In the genomic region with DNA sequence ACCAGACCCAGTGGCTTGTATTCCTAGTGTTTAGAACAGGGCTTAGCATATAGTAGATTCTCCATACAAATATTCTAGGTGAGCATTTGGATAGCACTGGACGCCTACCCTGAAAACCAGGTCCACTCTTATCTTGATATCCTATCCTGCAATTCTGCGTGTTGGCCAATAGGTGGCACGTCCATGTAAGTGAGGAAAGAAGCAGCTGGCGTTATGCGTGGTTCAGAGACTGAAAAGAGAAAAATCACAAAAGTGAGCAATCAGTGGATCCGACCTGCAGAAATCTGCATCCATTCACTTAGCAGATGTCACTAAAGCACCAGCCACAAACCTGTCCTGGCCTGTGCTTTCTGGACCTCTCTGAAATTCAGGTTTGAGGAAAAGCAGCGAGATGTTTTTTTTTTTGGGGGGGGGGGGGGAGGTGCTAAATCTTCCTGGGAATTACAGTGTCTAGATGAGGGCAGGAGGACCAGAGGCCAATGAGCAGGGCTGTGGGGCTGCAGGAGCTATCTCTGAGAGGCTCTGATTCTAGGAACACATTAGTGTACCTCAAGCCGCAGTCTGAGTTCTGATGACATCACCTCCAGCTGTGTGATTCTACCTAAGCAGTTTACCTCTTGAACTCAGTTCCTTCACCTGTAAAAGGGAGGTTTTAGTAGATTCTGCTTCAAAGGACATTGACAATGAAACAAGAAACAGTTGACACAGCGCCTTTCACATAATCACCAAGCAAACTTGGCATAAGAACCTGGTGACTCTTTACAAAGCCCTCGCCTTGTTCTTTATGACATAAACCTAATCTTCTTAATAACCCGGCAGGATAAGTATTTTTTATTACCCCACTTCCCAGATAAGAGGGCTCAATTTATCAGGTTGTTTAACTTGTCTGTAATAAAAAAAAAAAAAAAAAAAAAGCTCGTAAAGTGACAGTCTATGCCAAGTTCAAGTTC, we compare ENCODE assay signal across 8 mouse cellular contexts.
DNase-seq lines count a peak whose midpoint lies in the region; ATAC-seq lines count a peak whose summit lies in the region.

No protein-coding gene starts in this region.

- H3K4me2 ChIP-seq in heart, embryonic 16.5 days (ENCODE audit: low read depth, low read length) = peak overlapping the region; percentile 35
- H3K4me2 ChIP-seq in midbrain, embryonic 16.5 days (ENCODE audit: low read length) = 0 out of 2 replicates have a peak overlapping the region, but pooled peaks have one; percentile 5

- H3K27ac ChIP-seq in heart, embryonic 16.5 days (ENCODE audit: low read length) = no peak overlapping the region
- no peak overlapping the region for H3K27ac ChIP-seq in midbrain, embryonic 16.5 days (ENCODE audit: low read length)

- H3K9ac ChIP-seq in heart, embryonic 16.5 days (ENCODE audit: low read length) = no peak overlapping the region
- H3K9ac ChIP-seq in midbrain, embryonic 16.5 days (ENCODE audit: low read depth, low read length) = no peak overlapping the region

- no peaks in the 10 kb centered on the region for H3K36me3 ChIP-seq in heart, embryonic 16.5 days (ENCODE audit: control insufficient read depth, insufficient read depth)
- no peaks in the 10 kb centered on the region for H3K36me3 ChIP-seq in midbrain, embryonic 16.5 days (ENCODE audit: control insufficient read depth, insufficient read depth, low read length)

- WGBS in heart, embryonic 16.5 days = 34% methylated on average over 12 of the region's 12 CpGs
- WGBS in midbrain, embryonic 16.5 days = 39% methylated on average over 12 of the region's 12 CpGs

- no peaks in the 10 kb centered on the region; the same call in 1 of the 2 replicates for H3K9me3 ChIP-seq in heart, embryonic 16.5 days (replicated peaks; ENCODE audit: control insufficient read depth, low read length)
- H3K9me3 ChIP-seq in midbrain, embryonic 16.5 days (replicated peaks; ENCODE audit: control insufficient read depth, low read length, poor library complexity, severe bottlenecking) = no peaks in the 10 kb centered on the region; the same call in 1 of the 2 replicates

- no peaks in the 10 kb centered on the region for H3K4me1 ChIP-seq in heart, embryonic 16.5 days (ENCODE audit: control insufficient read depth, insufficient read depth, low read length)
- H3K4me1 ChIP-seq in midbrain, embryonic 16.5 days (ENCODE audit: control insufficient read depth, insufficient read depth, low read length) = no peaks in the 10 kb centered on the region

- peak; percentile 18 to 19 for DNase-seq in left cerebral cortex, adult 18-20 months (ENCODE audit: low spot score in 2 of 2)
- DNase-seq in left cerebral cortex, adult 8-10 months (ENCODE audit: low spot score in 2 of 2) = no peak
- peak; percentile 61 for DNase-seq in ES-CJ7 (ENCODE audit: low read depth, low spot score)
- peak; percentile 80 for DNase-seq in embryo, embryonic 11 days
- DNase-seq in kidney, postnatal 14 days = peak; percentile 36
- no peak for DNase-seq in urinary bladder, adult 2 months (ENCODE audit: low spot score)

- H3K27me3 ChIP-seq in heart, embryonic 16.5 days (ENCODE audit: control insufficient read depth, insufficient read depth, low read length) = no peaks in the 10 kb centered on the region; the same call in 1 of the 2 replicates
- no peaks in the 10 kb centered on the region for H3K27me3 ChIP-seq in midbrain, embryonic 16.5 days (ENCODE audit: control insufficient read depth, insufficient read depth, low read depth, low read length)

- no peak for ATAC-seq in heart, embryonic 16.5 days (replicated peaks; ENCODE audit: extremely low read depth, insufficient read depth, low FRiP score)
- ATAC-seq in midbrain, embryonic 16.5 days = peak; percentile 47

- no peak overlapping the region for H3K4me3 ChIP-seq in heart, embryonic 16.5 days (ENCODE audit: low read length)
- no peak overlapping the region for H3K4me3 ChIP-seq in midbrain, embryonic 16.5 days (ENCODE audit: low read depth, low read length)

Comparison
In these comparisons a context has a peak if more than half of its experiments do, and no peak if none do; other contexts are left out.
1. DNase-seq: peak in left cerebral cortex, adult 18-20 months (2 of 2), ES-CJ7 (single experiment), embryo, embryonic 11 days (single experiment) and kidney, postnatal 14 days (single experiment); none in left cerebral cortex, adult 8-10 months (0 of 2) and urinary bladder, adult 2 months (single experiment).